Mouse (Mus musculus): ENCODE data around the gene Ndufb7.

Ndufb7 gene

DNA sequence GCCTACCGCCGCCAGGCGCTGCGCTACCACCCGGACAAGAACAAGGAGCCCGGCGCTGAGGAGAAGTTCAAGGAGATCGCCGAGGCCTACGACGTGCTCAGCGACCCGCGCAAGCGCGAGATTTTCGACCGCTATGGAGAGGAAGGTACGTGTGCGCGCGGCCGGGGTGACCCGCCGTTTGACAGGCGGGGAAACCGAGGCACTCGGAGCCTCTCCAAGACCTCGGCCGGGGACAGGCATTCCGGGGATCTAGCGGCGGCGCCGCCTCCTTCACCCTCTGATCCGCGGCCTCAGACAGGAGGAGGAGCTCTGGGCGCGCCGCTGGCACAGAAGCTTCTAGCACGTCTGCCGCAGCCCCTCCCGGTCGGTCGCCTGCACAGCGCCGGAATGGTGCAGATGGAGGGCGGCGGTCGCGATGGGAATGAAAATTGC lies 41.9 kb downstream of the Ndufb7 start:
- DNase-seq (ENCODE audit: low read depth), result peak; percentile 80

DNA sequence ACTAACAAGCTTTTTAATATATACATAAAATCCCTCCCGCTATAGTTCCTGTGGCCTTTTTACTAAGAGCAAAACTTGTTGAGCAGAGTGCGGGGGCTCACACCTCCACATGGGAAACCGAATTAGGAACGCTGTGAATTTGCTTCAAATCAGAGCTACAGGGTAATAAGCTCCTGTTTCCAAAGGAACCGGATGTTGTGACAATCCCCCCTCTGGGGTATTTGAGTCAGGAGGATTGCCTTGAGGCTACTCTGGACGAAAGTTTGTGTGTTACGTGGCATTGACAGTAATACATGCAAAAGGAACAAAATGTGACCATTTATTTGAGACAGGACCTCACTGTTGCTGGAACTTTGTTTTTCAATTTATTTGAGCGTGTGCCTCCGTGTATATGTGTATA lies 42.6 kb downstream of the Ndufb7 start:
- DNase-seq (ENCODE audit: low read depth), result no peak

- peak; percentile 68 for DNase-seq (ENCODE audit: low read depth)
Measured at GRCm38 (mm10) chr8:83609547-83610180, 43.2 kb downstream of the Ndufb7 start.

- DNase-seq (ENCODE audit: low read depth), result no peak
Measured at GRCm38 (mm10) chr8:83611921-83612320, 45.5 kb downstream of the Ndufb7 start.

GRCm38 (mm10) chr8:83613695-83614094 lies 47.2 kb downstream of the Ndufb7 start:
- DNase-seq (ENCODE audit: low read depth), result no peak

- no peak for DNase-seq (ENCODE audit: low read depth)
Measured at GRCm38 (mm10) chr8:83616625-83617024, 50.2 kb downstream of the Ndufb7 start.

- no peak for DNase-seq (ENCODE audit: low read depth)
Measured at GRCm38 (mm10) chr8:83617111-83617510, 50.6 kb downstream of the Ndufb7 start.

GRCm38 (mm10) chr8:83618566-83618965 lies 52.1 kb downstream of the Ndufb7 start:
- DNase-seq (ENCODE audit: low read depth), result no peak

DNA sequence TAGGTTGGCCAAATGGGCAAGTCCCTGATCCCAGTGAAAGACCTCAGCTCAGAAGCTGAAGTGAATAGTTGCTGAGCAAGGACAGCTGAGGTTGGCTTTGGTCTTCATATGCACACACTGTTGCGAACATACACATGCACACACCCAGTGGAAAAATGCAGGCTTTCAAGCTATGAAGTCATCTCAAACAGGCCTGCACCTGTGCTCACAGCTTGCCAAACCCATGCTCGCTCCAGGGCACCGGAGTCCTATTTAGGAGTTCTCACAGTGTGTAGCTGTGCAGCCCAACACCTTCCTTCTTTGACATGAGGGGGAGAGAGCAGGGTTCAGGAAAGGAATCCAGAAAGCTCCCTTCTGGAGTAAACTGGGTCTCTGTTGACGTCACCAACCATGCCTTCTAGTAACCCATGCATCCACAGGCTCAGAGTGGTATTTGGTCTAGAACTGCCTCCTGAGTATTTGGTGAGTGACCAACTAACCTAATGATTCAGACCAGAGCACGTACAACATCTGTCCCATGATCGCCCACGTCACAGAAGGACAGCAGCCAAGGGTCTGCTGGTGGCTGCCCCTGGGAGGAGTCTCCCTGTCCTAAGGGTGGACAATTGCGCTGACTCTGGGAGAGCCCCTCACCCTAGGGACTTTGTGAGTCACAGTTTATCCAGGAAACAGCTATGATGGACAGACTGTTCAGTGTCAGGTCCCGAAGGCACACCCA lies 53.3 kb downstream of the Ndufb7 start:
- no peak for DNase-seq (ENCODE audit: low read depth)

Measured in 416B (cell line).